Mouse (Mus musculus) heart, embryonic 13.5 days (tissue): Measurements from ENCODE around the gene Insm1. TPM values are rescaled to one million over a fixed set of nuclear protein-coding genes. Genes with fewer than 3 reads are reported as not detected.

ENCODE experiments used
- ATAC-seq: fragments of 200-750 bp; cut with Nextera tagmentation; 2 replicates; pipeline ENCODE4 v1.8.0; 2017; ENCODE audit warnings: moderate TSS enrichment; ENCODE audit not compliant: insufficient number of reproducible peaks, low FRiP score, low TSS enrichment; ENCODE audit errors: extremely low read depth
- H3K27ac ChIP-seq: fragments of 300-500 bp; sonication (generic); replicated peaks from 2 replicates; pipeline ENCODE4 v1.5.1; 2015; ENCODE audit warnings: moderate library complexity, mild to moderate bottlenecking, inconsistent platforms
- H3K27me3 ChIP-seq: fragments of 300-500 bp; sonication (generic); replicated peaks from 2 replicates; pipeline ENCODE4 v1.6.1; 2015; ENCODE audit warnings: mild to moderate bottlenecking, inconsistent platforms
- H3K36me3 ChIP-seq: fragments of 300-500 bp; sonication (generic); 2 replicates; pipeline ENCODE4 v1.6.1; 2015; ENCODE audit warnings: mild to moderate bottlenecking, inconsistent platforms
- H3K4me1 ChIP-seq: fragments of 300-500 bp; sonication (generic); 2 replicates; pipeline ENCODE4 v1.6.1; 2015; ENCODE audit warnings: inconsistent platforms
- H3K4me2 ChIP-seq: fragments of 300-500 bp; sonication (generic); 2 replicates; pipeline ENCODE4 v1.6.1; 2015; ENCODE audit warnings: inconsistent platforms, mild to moderate bottlenecking, moderate library complexity
- H3K4me3 ChIP-seq: fragments of 300-500 bp; sonication (generic); 2 replicates; pipeline ENCODE4 v1.5.1; 2015; ENCODE audit warnings: moderate library complexity, mild to moderate bottlenecking, inconsistent platforms
- H3K9ac ChIP-seq: fragments of 300-500 bp; sonication (generic); 2 replicates; pipeline ENCODE4 v1.6.1; 2015; ENCODE audit warnings: inconsistent platforms, mild to moderate bottlenecking, moderate library complexity
- H3K9me3 ChIP-seq: fragments of 300-500 bp; sonication (generic); 2 replicates; pipeline ENCODE4 v1.6.1; 2016; ENCODE audit warnings: inconsistent platforms
- WGBS: fragments of 180-500 bp; shearing (Covaris S2); methylation state at CpG from one replicate; pipeline ENCODE4 v1.1.7; 2015; ENCODE audit warnings: mixed read lengths; 5-methylcytosine and 5-hydroxymethylcytosine counted together
- polyA plus RNA-seq: library from polyadenylated mRNA; unstranded; fragments of >200 nt; fragmentation: Nextera tagmentation; extraction: Ambion mirVana; gene quantifications from 2 replicates; pipeline ENCODE4 v1.2.1, GENCODE M21; 2015

Gene Insm1
- polyA plus RNA-seq, 1 experiment from 2014 or later = not detected

- Histone ChIP-seq H3K36me3 (no peaks in the 10 kb centered on the region), H3K9ac (no peak overlapping the region), H3K4me3 (no peak overlapping the region), H3K9me3 (no peaks in the 10 kb centered on the region), H3K27me3 (peaks cover 77% of the 10 kb centered on the region), H3K4me1 (peaks cover 21% of the 10 kb centered on the region), H3K4me2 (no peak overlapping the region), H3K27ac (no peak overlapping the region)
- no peak for ATAC-seq
- WGBS = 4% methylated on average over 9 of the region's 9 CpGs
Measured at GRCm38 (mm10) chr2:146226484-146226883, 4.8 kb downstream of the Insm1 start.

DNA sequence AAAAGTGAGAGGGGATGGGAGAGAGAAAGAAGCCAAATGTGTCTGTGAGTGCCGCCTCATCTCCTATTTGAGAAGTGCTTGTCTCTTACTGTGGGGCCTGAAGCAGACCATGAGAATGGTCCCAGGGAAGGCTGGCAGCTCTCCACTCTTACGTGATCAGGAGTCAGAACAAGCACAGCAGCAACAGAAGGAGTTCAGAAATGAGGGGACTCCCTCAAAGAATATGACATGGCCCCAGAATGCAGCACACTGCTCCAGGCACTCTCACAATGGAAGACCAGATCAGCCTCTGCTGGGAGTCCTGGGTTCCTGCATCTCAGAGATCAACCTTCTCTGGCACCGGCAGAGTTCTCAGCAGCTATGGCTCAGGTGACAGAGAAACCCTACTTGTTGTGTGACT lies 5.9 kb downstream of the Insm1 start:
- H3K27ac ChIP-seq = no peak overlapping the region
- 64% methylated on average over 3 of the region's 3 CpGs for WGBS
- H3K4me1 ChIP-seq = peaks cover 9% of the 10 kb centered on the region
- H3K4me3 ChIP-seq = no peak overlapping the region
- no peak overlapping the region for H3K4me2 ChIP-seq
- H3K9ac ChIP-seq = no peak overlapping the region
- H3K36me3 ChIP-seq = no peaks in the 10 kb centered on the region
- peaks cover 65% of the 10 kb centered on the region for H3K27me3 ChIP-seq
- H3K9me3 ChIP-seq = no peaks in the 10 kb centered on the region
- ATAC-seq = no peak

DNA sequence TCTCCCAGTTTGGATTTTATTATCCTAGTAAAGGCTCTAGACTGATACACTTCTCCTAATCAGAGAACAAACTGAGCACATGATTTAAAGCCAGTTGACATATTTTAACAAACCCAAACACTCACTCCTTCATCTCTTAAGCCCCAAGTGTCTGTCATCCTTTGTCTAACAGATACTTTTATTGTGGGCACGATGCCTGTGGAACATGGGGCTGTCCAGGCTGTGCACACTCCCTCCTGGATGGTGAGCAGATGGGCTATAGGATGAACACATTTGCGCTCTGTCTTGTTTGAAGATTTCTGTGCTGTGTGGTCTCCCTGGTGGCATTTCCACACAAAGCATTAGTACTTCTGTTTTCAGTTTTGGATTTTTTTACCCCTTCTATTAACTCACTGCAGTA lies 6.7 kb downstream of the Insm1 start:
- ATAC-seq = no peak

GRCm38 (mm10) chr2:146231485-146231884 lies 9.8 kb downstream of the Insm1 start:
- Histone ChIP-seq H3K9me3 (no peaks in the 10 kb centered on the region), H3K9ac (no peak overlapping the region), H3K4me3 (no peak overlapping the region), H3K27me3 (peaks cover 27% of the 10 kb centered on the region), H3K36me3 (no peaks in the 10 kb centered on the region), H3K27ac (no peak overlapping the region), H3K4me1 (no peaks in the 10 kb centered on the region), H3K4me2 (no peak overlapping the region)
- WGBS = 78% methylated on average over 2 of the region's 2 CpGs
- ATAC-seq = no peak

More for the DNA sequence above, 6.7 kb downstream of the Insm1 start:
- Histone ChIP-seq H3K9ac (no peak overlapping the region), H3K27ac (no peak overlapping the region), H3K36me3 (no peaks in the 10 kb centered on the region), H3K4me3 (no peak overlapping the region), H3K4me2 (no peak overlapping the region), H3K27me3 (peaks cover 57% of the 10 kb centered on the region), H3K4me1 (peaks cover 2% of the 10 kb centered on the region), H3K9me3 (no peaks in the 10 kb centered on the region)
- 70% methylated on average over 2 of the region's 2 CpGs for WGBS

GRCm38 (mm10) chr2:146239196-146239747 lies 17.6 kb downstream of the Insm1 start:
- Histone ChIP-seq H3K4me1 (no peaks in the 10 kb centered on the region), H3K4me3 (no peak overlapping the region), H3K4me2 (no peak overlapping the region), H3K27ac (no peak overlapping the region), H3K9ac (no peak overlapping the region), H3K27me3 (no peaks in the 10 kb centered on the region), H3K36me3 (peaks cover 5% of the 10 kb centered on the region; the same call in 1 of the 2 replicates), H3K9me3 (no peaks in the 10 kb centered on the region)
- ATAC-seq = no peak
- WGBS = 82% methylated on average over 4 of the region's 4 CpGs

DNA sequence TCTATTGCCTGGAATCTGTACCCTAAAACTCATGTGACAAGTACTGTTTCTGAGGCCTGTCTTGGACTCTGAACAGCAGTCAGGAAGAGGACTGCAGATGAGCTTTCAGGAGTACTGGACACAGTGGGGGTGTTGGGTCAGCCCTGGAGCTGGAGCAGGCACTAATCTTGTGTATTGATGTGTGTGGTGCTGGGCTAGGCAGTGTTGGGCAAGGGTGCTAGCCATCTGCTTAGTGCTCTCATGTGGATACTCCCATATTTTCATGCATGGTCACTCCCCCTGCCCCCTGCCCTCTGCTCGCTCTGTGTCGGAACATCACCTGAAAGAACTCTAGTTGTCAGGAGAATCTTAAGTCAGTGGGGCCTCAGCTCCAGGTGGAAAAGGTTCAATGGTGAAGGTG lies 22.3 kb downstream of the Insm1 start:
- Histone ChIP-seq H3K4me3 (no peak overlapping the region), H3K4me1 (peaks cover 28% of the 10 kb centered on the region), H3K9me3 (no peaks in the 10 kb centered on the region), H3K27ac (no peak overlapping the region), H3K36me3 (peaks cover 13% of the 10 kb centered on the region; the same call in 1 of the 2 replicates), H3K4me2 (no peak overlapping the region), H3K9ac (no peak overlapping the region), H3K27me3 (no peaks in the 10 kb centered on the region)
- ATAC-seq = no peak
- 87% methylated on average over 2 of the region's 2 CpGs for WGBS

GRCm38 (mm10) chr2:146245401-146245800 lies 23.7 kb downstream of the Insm1 start:
- no peak overlapping the region for H3K4me3 ChIP-seq
- H3K9me3 ChIP-seq = no peaks in the 10 kb centered on the region
- H3K4me2 ChIP-seq = no peak overlapping the region
- H3K9ac ChIP-seq = peak overlapping the region; percentile 19; the same call in 1 of the 2 replicates
- no peak for ATAC-seq
- no peak overlapping the region for H3K27ac ChIP-seq
- H3K27me3 ChIP-seq = no peaks in the 10 kb centered on the region
- H3K4me1 ChIP-seq = peaks cover 28% of the 10 kb centered on the region
- 43% methylated on average over 7 of the region's 7 CpGs for WGBS
- H3K36me3 ChIP-seq = peaks cover 15% of the 10 kb centered on the region; the same call in 1 of the 2 replicates

DNA sequence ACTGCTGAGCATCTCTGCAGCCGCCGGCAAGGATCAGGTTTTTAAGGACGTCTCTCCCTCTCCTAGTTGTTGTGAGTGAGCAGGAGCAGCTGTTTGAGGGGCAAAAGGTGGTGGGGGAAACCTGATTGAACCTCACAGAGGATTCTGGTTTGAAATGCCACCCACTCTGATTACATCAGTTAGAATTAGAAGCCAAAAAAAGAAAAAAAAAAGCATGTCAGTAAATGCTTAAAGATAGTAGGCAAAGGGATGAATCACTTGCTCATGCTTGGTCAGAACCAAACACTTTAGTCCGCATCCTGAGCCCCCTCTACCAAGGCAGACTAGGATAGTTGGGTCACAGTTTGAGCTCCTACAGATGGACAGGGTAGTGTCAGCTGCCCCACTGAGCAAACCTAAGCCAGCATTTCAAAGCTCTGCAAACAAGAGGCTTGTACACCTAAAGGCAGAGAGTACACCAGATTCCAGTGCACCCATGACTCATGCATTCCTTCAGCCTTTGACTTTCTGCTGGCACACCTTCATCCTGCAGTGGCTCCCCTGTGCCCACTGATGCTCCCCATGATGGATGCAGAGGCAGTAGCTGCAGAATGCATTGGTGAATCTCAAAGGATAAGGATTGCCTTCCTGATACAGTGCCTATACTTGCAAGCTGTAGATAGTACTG lies 24.8 kb downstream of the Insm1 start:
- Histone ChIP-seq H3K9ac (no peak overlapping the region), H3K9me3 (no peaks in the 10 kb centered on the region), H3K36me3 (peaks cover 15% of the 10 kb centered on the region; the same call in 1 of the 2 replicates), H3K4me2 (no peak overlapping the region), H3K4me3 (no peak overlapping the region), H3K27me3 (no peaks in the 10 kb centered on the region), H3K4me1 (peaks cover 28% of the 10 kb centered on the region), H3K27ac (no peak overlapping the region)
- no peak for ATAC-seq
- 72% methylated on average over 4 of the region's 4 CpGs for WGBS

DNA sequence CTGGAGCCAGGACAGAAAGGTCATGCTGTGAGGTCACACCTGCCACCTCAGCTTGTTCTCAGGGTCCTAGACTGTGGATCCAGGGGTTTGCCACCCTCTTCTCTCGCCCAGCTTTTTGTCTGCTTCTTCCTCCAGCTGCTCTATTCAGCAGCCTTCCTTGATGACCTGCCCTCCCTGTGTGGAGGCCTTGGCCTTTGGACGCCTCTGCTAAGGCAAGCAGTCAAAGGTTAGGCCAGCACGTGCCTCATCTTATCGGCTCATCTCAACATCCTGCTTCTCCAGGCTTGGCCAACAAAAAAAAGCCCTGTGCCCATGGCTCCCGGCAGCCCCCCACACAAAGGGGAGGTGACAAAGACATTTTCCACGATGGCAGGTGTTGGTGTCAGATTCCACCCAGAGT lies 25.9 kb downstream of the Insm1 start:
- H3K4me3 ChIP-seq = no peak overlapping the region
- no peak overlapping the region for H3K4me2 ChIP-seq
- no peak for ATAC-seq
- no peak overlapping the region for H3K9ac ChIP-seq
- no peaks in the 10 kb centered on the region for H3K9me3 ChIP-seq
- H3K36me3 ChIP-seq = peaks cover 15% of the 10 kb centered on the region; the same call in 1 of the 2 replicates
- 31% methylated on average over 6 of the region's 6 CpGs for WGBS
- no peaks in the 10 kb centered on the region for H3K27me3 ChIP-seq
- H3K27ac ChIP-seq = no peak overlapping the region
- H3K4me1 ChIP-seq = peaks cover 28% of the 10 kb centered on the region

DNA sequence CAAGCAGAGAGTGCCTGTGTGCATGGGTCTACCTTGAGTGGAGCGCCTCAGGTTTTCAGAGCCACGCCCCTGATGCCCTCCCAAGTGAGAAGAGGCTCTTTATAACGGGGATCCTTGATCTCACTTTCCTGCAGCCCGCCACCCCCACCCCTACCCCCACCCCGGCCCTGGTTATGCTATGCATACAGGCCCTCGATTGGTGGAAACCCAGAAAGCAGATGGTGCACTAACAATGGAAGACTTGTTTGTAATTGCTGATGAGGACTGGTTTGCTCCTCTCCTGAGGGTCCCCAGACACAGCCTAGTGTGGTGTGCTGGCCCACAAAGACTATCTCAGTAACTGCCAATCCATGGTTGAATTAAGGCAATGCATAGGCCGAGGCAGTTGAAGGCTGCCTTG lies 27.3 kb downstream of the Insm1 start:
- ATAC-seq = no peak

DNA sequence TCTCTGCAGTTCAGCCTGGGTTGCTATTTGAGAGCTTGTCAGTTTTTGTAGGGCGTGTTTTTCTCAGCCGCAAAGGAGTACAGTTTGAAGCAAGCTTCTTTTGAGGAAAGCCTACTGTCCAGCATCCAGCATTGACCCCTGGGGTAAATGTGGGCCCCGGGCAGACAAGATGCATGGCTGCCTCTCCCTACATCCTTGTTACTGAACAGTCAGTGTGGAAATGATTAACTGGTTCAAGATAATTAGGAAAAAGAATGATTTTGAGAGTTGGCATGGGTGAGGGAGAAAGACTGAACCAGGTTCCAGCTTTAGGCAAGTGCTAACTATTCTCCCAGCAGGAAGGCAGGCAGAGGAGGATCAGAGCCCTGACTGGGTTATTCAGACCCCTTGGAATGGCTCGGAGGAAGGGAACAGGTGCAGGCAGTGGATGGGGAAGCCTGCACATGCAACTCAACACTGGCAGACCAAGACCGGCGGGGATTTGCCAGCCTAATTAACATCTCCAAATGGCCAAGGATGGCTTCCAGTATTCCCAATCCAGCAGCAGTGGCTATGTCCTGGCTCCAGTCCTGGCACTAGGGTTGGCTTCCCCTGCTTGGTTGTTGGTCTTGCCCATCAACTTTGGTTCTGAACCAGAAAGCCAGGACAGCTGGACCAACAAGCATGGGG lies 28.6 kb downstream of the Insm1 start:
- 79% methylated on average over 6 of the region's 6 CpGs for WGBS
- Histone ChIP-seq H3K4me3 (no peak overlapping the region), H3K4me2 (no peak overlapping the region), H3K27me3 (no peaks in the 10 kb centered on the region), H3K9me3 (no peaks in the 10 kb centered on the region), H3K36me3 (0 out of 2 replicates have a peak, but pooled peaks cover 2% of the 10 kb centered on the region), H3K4me1 (peaks cover 22% of the 10 kb centered on the region), H3K9ac (no peak overlapping the region), H3K27ac (no peak overlapping the region)
- ATAC-seq = no peak

More for the DNA sequence above, 27.3 kb downstream of the Insm1 start:
- Histone ChIP-seq H3K4me3 (no peak overlapping the region), H3K4me2 (no peak overlapping the region), H3K27me3 (no peaks in the 10 kb centered on the region), H3K27ac (no peak overlapping the region), H3K9ac (no peak overlapping the region), H3K4me1 (peaks cover 28% of the 10 kb centered on the region), H3K9me3 (no peaks in the 10 kb centered on the region), H3K36me3 (peaks cover 13% of the 10 kb centered on the region; the same call in 1 of the 2 replicates)
- 76% methylated on average over 7 of the region's 7 CpGs for WGBS
